Mouse (Mus musculus) retina, postnatal 1 day (tissue): ENCODE measurements around the gene Klf9.

Source experiments
- DNase-seq: peaks from one replicate; pipeline ENCODE4 v3.0.0-alpha.2; 2012

The Klf9 gene

DNA sequence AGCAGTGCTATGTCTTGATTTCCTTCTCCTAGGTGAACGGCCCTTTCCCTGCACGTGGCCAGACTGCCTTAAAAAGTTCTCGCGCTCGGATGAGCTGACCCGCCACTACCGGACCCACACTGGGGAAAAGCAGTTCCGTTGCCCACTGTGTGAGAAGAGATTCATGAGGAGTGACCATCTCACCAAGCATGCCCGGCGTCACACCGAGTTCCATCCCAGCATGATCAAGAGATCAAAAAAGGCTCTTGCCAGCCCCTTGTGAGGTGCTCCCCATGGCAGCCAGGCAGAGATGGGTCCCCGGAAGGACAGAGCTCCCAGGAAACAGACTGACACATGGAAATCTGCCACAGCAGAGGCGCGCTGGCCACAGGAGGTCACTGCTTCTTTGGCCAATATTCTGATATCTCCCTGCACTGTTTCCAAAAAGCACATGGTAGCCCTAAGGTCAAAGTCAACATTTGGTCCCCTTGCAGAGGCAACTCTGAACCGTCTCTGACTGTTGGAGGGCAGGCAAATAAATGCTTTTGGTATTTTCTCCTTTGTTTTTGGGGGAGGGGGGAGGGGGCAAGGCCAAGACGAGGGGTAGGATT, 23.7 kb downstream of the Klf9 start:
- DNase-seq = no peak

DNA sequence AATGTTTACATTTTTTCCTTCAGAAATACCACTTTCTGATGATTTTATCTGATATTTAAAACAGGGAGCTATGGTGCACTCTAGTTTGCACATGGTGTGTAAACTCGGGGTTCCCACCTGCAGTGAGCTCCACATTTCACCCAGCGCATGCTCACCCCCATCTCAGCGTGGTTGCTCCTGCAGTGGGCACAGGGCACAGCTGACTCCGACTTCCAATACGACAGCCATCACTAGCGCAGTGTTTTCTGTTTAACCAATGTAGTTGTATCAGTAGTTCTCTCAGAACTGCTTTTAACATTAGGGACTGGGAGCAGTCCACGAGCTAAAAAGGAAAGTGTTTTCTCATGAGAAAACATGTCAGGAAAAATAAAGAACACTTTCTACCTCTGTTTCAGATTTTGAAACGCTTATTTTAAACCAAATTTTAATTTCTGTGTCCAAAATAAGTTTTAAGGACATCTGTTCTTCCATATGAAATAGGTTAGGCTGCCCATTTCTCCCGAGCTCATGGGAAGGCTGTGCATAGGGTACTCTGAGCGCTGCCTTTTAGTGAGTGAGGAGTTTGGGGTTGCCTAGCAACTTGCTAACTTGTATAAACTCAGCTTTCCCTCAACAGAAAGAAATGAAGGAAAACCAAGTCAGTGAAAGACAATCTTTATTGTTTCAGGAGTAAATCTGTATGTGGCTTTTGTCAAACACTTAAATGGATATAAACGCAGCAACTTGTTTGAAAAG, 25.7 kb downstream of the Klf9 start:
- DNase-seq = no peak

DNA sequence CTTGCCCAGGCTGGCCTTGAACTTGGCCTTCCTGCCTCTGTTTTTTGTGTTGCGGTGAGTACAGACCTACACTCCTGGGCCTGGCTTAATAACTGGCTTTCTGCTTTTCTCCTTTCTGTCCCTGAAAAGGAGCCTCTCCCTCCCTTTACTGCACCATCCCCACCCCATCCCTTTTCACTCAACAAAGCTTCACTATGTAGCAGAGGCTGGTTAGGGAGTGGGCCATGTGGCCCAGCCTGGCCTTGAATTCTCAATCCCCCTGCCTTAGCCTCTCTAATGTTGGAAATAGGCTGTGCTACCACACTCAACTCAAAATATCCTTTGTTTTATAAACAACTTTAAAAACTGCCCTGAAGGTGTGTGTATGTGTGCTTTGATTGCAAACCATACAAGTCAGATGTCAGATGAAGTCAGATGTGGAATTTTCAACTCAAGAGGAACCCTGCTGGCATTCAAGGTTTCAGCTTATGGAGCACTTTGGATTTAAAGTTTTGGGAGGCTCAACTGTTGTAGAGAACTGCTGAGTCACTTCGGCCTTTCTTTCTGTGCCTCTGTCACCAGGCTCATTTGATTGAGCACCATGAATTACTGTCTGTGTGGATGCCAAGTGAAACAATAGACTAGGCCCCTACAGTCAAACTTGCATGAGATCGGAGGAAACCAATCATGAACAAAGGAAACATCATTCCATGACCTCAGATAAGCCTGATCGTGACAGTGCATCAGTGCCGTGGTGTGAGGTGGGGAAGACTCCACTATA, 28.1 kb downstream of the Klf9 start:
- no peak for DNase-seq

DNA sequence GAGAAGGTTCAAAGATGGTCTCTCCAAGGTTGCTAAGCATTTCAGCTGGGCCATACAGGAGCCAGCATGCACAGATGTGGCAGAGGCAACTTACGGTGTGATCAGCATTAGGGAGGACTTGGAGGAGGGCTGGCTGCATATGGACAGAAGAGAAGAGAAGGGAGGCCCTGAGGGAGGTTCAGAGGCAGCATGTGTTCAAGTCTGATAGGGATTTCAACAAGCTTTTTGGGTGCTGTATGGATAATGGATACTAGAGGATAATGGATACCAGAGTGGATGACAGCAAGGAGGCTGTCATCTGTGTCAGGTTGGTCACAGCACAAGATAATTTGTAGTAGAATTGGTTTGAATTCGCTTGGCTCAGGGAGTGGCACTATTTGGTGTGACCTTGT, 28.6 kb downstream of the Klf9 start:
- DNase-seq = no peak

DNA sequence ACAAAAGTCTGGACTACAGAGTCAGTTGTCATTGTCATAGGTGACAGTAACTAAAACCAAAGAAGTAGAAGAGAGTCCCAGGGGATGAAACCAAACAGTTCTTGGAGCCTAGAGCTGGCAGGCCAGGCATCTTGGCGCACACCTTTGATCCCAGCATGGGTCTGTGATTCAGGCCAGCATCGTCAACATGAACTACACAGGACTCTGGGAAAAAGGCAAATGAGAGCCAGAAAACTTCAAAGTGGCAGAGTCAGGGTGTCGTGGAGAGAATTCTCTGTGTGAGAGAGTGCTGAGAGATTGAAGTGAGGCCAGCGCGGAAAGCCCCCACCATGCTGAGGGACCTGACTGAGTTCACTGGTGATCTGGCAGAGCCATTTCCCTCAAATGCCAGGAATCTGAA, 29.4 kb downstream of the Klf9 start:
- DNase-seq = no peak

DNA sequence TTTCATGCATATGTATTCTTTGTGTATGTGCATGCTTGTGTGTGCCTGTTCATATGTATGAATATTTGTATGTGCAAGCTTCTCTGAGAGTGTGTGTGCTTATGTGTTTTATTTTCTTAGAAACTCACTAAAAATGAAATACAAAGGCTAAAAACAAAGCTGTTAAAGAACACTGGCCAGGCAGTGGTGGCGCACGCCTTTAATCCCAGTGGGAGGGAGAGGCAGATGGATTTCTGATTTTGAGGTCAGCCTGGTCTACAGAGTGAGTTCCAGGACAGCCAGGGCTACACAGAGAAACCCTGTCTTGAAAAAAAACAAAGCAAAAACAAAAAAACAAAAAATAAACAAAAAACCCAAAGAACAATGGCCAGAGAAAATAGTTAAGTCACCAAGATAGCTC, 30.1 kb downstream of the Klf9 start:
- DNase-seq = no peak

DNA sequence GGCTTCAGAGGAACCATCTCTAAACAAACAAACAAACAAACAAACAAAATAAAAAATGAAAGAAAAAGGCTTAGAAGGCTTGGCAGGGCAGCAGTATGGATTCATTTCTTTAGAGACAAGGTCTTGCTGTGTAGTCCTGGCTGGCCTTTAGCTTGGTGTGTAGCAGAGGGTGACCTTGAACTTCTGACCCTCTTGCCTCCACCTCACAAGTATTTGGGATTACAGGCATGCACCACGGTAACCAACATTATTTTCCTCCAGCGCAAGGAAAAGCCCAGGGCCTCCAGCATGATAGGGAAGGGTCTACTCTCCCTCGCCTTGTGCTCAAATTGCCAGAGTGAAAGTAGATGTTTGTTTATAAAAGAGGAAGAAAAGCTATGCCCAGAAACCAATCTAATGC, 34.1 kb downstream of the Klf9 start:
- DNase-seq = no peak

DNA sequence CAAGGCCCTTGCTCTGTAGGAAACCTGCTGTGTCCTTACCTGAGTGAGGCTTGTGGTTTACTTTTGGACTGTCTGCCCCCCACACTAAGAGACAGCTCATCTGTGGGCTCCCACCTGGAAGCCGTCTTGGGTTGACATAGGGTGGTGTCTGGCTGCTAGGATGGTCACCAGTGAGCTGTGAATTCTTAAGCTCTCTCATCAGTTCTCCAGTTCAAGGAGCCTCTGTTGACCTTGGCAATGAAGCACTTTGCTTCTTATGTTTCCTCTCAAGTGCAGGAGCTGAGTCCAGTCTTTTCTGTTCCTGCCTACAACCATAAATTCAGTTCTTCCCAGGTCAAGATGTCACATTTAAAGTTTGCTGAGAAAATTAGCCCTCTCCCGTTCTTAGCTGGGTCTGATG, 34.5 kb downstream of the Klf9 start:
- DNase-seq = no peak

DNA sequence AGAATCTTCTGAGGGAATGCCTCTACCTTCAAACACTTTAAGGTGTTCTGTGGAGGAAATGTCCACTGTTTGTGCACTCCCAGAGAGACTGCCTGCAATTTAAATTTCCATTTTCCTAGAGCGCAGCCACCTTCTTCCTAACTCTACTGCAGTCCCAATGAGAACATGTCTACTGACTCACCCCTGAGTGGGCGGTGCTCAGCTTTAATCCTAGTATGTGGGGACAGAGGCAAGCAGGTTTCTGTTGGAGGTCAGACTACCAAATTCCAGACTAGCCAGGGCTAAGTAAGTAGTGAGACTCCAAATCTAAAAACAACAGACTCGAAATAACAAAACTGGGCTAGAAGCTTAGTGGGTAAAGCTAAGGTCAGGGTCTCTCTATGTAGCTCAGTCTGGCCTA, 37.5 kb downstream of the Klf9 start:
- no peak for DNase-seq

DNA sequence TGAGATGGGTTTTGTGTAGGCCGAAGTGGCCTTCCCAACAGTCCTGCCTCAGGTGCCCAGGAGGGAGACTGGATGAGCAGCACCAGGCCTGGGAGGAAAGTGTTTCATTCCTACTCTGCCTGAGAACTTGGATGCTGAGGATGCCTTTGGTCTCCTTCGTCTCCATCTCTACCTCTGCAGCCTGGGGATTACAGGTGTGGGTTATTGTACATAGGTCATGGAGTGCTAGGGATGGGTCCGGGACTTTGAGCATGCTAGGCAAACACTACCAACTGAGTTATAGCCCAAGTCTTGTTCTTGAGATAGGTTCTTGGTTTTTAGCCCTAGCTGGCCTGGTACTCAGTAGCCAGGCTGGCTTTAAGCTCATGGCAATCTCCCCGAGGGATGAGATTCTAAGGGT, 42.5 kb downstream of the Klf9 start:
- DNase-seq = no peak

DNA sequence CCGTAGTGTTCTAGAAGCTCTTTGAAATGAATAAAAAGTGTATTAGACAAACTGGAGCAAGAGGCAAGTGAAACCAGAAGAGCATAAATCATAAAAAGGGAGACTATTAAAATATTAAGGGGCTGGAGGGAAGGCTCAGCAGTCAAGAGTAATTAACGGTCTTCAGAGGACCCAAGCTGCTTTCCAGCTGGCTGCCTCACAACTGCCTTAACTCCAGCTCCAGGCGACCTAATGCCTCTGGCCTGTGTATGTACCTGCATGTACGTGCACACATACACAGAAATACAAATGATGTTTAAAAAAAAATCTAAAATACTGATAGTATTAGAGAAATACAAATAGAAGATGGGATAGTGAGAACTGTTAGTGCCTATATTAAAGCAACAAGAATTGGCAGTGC, 43.0 kb downstream of the Klf9 start:
- DNase-seq = peak; percentile 43

DNA sequence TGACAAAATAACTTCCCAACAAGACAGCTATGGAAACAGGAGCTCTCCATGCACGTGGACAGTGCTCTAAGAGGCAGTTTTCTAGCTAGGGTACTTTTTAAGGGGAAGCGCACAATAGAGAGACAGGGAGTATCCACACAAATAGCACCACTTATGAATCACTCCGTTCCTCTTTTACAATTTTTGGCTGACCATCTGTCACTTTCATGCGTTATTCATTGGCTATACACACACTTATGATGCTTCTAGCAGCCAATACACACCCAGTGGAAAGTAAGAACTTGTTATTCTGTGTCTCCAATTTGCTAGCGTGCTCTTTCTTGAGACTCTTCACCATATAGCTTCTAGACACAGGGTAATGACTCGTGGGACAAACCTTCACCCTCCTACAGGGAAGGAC, 46.7 kb downstream of the Klf9 start:
- DNase-seq = no peak

DNA sequence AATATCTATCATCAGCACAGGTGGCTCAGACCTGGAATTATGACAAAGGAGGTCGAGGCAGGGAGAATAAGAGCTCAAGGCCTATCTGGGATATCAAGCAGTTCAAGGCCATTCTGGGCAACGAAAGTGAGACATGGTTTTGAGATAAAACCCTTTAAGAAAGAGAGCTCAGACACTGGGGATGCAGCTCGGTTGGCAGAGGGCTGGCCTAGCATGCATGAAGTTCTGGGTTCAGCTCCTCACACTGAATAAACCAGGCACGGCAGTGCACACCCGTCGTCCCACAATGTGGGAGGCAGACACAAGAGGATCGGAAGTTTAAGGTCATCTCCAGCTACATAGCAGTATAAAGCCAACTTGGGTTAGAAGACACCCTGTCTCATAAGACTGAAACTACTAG, 48.0 kb downstream of the Klf9 start:
- no peak for DNase-seq

DNA sequence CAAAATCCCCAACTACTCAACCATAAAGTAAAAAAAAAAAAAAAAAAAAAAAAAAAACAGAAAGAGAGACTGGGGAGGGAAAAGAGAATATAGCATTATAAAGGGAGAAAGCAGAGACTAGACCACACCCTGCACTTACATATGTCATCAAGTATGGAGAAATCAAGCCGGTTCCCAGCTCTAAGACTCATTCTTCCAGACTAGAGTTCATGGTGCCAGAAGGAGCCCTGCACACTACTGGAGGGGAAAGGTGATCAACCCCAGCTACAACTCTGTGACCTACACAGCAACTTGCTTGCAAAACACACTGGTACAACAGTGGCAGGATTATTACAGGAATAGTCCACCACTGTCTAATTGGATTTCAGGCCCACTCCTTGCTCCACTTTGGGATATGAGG, 48.7 kb downstream of the Klf9 start:
- no peak for DNase-seq

DNA sequence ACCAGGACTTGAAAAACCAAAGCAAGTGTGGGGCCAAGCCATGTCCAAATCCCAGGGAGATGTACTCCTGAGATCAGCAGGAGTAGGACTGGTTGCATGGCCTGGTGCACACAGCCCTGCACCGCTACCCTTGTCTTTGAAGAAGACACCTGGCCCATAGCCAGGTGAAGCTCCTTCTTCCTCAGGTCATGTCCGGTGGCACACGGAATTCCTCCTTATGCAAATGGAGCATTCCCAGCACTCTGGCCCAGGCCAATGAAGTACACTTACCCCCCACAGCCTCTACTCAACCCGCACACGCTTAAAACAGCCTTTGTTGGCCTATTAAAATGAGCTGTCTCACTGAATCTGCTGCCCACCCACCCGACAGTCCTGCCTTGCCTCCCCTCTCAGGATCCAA, 50.5 kb downstream of the Klf9 start:
- no peak for DNase-seq

DNA sequence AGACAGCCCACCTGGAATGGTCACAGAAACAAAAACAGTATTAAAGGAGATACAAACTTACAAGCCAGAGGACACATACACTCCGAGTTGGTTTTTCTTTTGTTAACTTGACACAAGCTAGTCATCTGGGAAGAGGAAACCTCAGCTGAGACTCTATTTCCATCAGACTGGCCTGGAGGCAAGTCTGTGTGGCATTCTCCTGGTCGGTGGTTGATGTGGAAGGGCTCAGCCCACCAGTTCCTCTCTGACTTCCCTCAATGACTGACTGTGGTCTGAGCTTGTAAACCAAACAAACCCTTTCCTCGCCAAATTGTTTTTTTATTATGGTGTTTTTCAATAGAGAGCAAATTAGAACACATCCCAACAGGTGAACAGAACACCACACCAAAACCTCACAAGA, 52.0 kb downstream of the Klf9 start:
- no peak for DNase-seq

DNA sequence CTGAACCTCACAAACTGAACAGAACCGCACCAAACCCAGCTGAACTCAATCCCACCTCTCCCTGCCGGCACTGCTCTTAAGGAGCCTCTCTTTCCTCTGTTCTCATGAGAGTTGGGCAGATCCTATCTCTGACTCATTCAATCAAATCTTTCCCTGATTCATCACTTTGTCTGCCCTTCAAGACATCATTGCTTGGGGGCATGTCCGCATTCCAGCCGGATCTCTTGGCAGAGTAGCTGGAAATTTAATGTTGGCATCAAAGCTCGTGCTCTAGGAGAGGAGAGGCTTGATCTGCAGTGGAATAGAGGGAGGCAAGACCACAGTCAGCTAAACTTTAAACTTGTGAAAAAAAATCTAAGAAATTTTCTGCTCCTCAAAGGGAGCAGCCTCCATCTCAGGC, 61.1 kb downstream of the Klf9 start:
- DNase-seq = no peak

DNA sequence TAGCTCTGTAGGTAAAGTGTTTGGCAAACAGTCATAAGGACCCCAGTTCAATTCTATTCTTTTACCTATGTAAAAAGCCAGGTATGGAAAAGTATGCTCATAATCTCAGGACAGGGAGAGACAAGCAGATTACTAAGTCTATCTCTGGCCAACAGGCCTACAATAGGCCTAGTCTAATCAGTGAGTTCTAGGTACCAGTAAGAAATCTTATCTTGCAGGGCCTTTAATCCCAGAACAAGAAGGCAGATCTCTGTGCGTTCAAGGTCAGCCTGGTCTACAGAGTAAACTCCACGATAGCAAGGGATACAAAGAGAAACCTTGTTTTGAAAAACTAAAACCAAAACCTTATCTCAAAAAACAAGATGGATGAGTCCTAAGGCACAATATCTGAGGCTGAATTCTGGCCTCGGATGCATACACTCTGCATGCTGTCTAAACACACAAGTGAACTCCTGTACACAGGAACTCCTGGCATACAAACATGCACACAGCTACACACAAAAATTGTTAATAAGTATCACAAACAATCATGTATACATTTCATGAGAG, 62.6 kb downstream of the Klf9 start:
- no peak for DNase-seq

DNA sequence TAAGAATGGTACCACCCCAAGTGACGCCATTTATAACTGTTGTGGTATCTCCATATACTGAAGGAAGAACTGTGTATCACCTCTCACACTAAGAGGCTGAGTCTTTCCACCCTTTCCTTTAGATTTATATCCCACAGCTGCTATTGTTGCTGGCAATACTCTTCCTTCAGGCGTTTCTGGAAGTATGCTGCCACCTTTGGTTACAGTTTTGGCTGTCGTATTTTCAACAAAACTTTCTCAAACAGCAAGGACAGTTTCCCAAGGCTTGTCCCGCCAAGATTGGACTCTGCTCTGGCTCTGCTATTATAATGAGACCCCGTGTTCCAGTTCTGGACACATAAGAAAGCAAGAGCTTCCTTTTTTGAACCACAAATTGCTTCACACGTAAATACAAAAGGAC, 70.3 kb downstream of the Klf9 start:
- no peak for DNase-seq

DNA sequence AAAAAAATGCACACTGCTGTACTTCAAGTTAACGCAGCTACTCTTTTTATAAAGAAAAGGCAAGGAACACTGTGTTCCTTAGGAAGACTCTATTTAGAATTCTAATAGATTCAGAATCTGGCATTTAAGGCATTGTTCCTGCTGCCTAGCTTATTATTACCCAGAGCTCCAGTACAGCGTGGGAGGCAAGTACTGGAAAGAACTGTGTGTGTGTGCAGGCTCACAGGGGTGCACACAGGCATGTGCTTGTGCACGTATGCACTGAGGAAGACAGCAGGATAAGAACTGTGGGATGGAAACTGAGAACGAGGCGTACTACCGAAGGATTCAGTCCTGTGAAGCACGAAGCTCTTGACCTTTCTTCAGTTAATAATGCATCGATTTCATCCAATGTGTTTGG, 73.3 kb downstream of the Klf9 start:
- DNase-seq = no peak
